Mouse (Mus musculus) lung, postnatal 0 days (tissue): ENCODE results near the gene Tyw3. TPM values are rescaled to one million over a fixed set of nuclear protein-coding genes. Genes with fewer than 3 reads are reported as not detected.

Experiments
- ATAC-seq: fragments of 200-750 bp; cut with Nextera tagmentation; 2 replicates; pipeline ENCODE4 v1.8.0; 2017; ENCODE audit warnings: moderate library complexity
- DNase-seq: peaks from one replicate; pipeline ENCODE4 v3.0.0-alpha.2; 2016; ENCODE audit warnings: low spot score
- H3K27ac ChIP-seq: fragments of 300-500 bp; sonication (generic); 2 replicates; pipeline ENCODE4 v1.5.1; 2014; ENCODE audit warnings: antibody characterized with exemption, mild to moderate bottlenecking, low read length, mixed read lengths
- H3K27me3 ChIP-seq: fragments of 300-500 bp; sonication (generic); replicated peaks from 2 replicates; pipeline ENCODE4 v1.6.1; 2014; ENCODE audit warnings: low read length, mixed read lengths; ENCODE audit not compliant: insufficient read depth
- H3K36me3 ChIP-seq: fragments of 300-500 bp; sonication (generic); 2 replicates; pipeline ENCODE4 v1.6.1; 2014; ENCODE audit warnings: low read length, mixed read lengths; ENCODE audit not compliant: insufficient read depth
- H3K4me1 ChIP-seq: fragments of 300-500 bp; sonication (generic); 2 replicates; pipeline ENCODE4 v1.6.1; 2014; ENCODE audit warnings: antibody characterized with exemption, low read depth, low read length, mixed read lengths; ENCODE audit not compliant: insufficient read depth
- H3K4me2 ChIP-seq: fragments of 300-500 bp; sonication (generic); replicated peaks from 2 replicates; pipeline ENCODE4 v1.6.1; 2014; ENCODE audit warnings: low read depth, mild to moderate bottlenecking, low read length, moderate library complexity, mixed read lengths
- H3K4me3 ChIP-seq: fragments of 300-500 bp; sonication (generic); 2 replicates; pipeline ENCODE4 v1.5.1; 2014; ENCODE audit warnings: low read depth, low read length
- H3K9ac ChIP-seq: fragments of 300-500 bp; sonication (generic); replicated peaks from 2 replicates; pipeline ENCODE4 v1.6.1; 2014; ENCODE audit warnings: low read depth, mild to moderate bottlenecking
- H3K9me3 ChIP-seq: fragments of 300-500 bp; sonication (generic); 2 replicates; pipeline ENCODE4 v1.6.1; 2016; ENCODE audit warnings: low read length, mixed read lengths
- CTCF ChIP-seq: IDR thresholded peaks from 2 replicates; pipeline ENCODE4 v1.5.1; 2016; ENCODE audit warnings: antibody characterized with exemption, mild to moderate bottlenecking
- EP300 ChIP-seq: IDR thresholded peaks from 2 replicates; pipeline ENCODE4 v1.6.1; 2016; ENCODE audit warnings: antibody characterized with exemption, mild to moderate bottlenecking, control low read depth
- WGBS: fragments of 180-500 bp; shearing (Covaris S2); extraction: QIAGEN DNeasy Blood & Tissue Kit; methylation state at CpG from one replicate; pipeline ENCODE4 v1.1.7; 2014; 5-methylcytosine and 5-hydroxymethylcytosine counted together
- polyA plus RNA-seq: library from polyadenylated mRNA; unstranded; fragments of >200 nt; fragmentation: Nextera tagmentation; extraction: Ambion mirVana; gene quantifications from 2 replicates; pipeline ENCODE4 v1.2.1, GENCODE M21; 2015

Tyw3 gene
- polyA plus RNA-seq, 1 experiment from 2014 or later: 4.4 TPM

GRCm38 (mm10) chr3:154572341-154572972 lies 24.4 kb downstream of the Tyw3 start:
- Histone ChIP-seq H3K9me3 (no peaks in the 10 kb centered on the region), H3K36me3 (no peaks in the 10 kb centered on the region), H3K4me1 (no peaks in the 10 kb centered on the region), H3K27ac (no peak overlapping the region), H3K27me3 (no peaks in the 10 kb centered on the region), H3K4me2 (no peak overlapping the region), H3K9ac (no peak overlapping the region), H3K4me3 (no peak overlapping the region)
- peak; percentile 94 for TF ChIP-seq CTCF
- no peak for TF ChIP-seq EP300
- DNase-seq: peak; percentile 87
- WGBS: 10% methylated on average over 12 of the region's 12 CpGs
- ATAC-seq: peak; percentile 77

DNA sequence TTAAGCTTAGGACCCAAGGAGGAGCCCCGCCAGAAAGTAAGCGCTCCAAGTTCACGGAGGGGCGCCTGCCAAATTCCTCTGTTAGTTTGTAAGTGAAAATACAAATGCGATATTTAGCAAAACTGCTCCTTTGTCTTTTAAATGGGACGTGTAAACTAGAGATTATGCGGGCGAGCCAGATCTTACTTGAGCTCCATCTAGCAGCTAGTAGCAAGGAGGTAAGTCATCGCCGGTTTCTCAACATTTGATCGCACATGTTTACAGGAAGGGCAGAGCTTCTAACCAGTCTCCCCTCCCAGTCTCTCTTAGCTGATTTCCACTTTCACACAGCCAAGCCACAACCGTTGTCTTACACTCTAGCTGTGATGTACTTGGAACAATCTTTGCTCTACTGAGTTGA lies 26.1 kb downstream of the Tyw3 start:
- no peaks in the 10 kb centered on the region for H3K36me3 ChIP-seq
- no peaks in the 10 kb centered on the region for H3K9me3 ChIP-seq
- H3K27ac ChIP-seq: no peak overlapping the region
- H3K4me1 ChIP-seq: no peaks in the 10 kb centered on the region
- no peak overlapping the region for H3K9ac ChIP-seq
- TF ChIP-seq CTCF (no peak), EP300 (no peak)
- no peak overlapping the region; the same call in 1 of the 2 replicates for H3K4me3 ChIP-seq
- DNase-seq (peak; percentile 29), ATAC-seq (no peak)
- peak overlapping the region; percentile 35 for H3K4me2 ChIP-seq
- 5% methylated on average over 12 of the region's 12 CpGs for WGBS
- H3K27me3 ChIP-seq: no peaks in the 10 kb centered on the region

DNA sequence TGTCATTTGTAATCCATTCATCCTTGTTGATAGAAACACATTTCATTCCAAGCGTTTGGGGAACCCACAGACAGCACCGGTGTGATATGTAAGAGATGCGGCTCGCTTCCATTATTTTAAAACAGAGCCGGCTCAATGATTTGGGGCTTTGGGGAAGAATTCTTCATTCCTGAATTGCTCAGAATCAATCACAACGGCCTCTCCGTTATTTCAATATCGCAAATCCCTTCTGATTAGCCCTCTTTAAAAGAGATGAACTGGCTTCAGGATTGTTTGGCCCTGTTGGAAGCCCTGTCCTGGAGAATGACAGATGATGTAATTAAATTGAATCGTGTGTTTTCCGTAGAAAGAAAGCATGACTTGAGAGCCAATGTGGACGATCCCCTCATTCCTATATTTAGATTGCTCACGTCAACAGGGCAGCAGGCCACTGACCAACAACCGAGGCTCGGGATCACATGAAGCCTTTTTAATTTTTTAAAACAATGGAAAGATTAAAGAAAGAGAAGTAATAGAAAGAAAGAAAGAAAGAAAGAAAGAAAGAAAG lies 26.8 kb downstream of the Tyw3 start:
- H3K4me1 ChIP-seq: no peaks in the 10 kb centered on the region
- H3K9me3 ChIP-seq: no peaks in the 10 kb centered on the region
- no peak overlapping the region for H3K4me3 ChIP-seq
- no peak overlapping the region for H3K4me2 ChIP-seq
- peak; percentile 27 for DNase-seq
- no peak for ATAC-seq
- no peaks in the 10 kb centered on the region for H3K27me3 ChIP-seq
- no peak overlapping the region for H3K27ac ChIP-seq
- H3K9ac ChIP-seq: no peak overlapping the region
- no peaks in the 10 kb centered on the region for H3K36me3 ChIP-seq
- TF ChIP-seq CTCF: no peak
- TF ChIP-seq EP300: no peak
- WGBS: 48% methylated on average over 14 of the region's 14 CpGs

DNA sequence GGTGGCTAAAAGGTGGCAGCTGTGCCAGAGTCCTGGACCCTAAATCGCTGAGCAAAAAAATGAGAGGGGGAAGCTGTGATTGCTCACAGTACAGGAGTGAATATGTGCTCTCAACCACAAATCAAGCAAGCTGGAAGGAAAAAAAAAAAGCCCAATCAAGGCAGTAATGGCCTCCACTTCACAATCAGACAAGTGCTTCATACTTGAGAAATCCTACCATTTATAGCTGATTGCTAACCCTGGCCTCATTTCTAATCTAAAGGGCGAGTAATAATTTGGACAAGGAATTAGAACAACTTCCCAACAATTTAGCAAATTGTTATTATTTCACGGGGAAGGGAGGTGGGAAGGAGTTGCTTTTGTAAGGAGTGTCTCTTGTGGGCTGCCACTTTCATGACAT lies 31.5 kb downstream of the Tyw3 start:
- no peak for ATAC-seq
- no peak overlapping the region for H3K4me2 ChIP-seq
- no peak overlapping the region for H3K4me3 ChIP-seq
- H3K9ac ChIP-seq: no peak overlapping the region
- H3K36me3 ChIP-seq: no peaks in the 10 kb centered on the region
- H3K4me1 ChIP-seq: no peaks in the 10 kb centered on the region
- WGBS: 49% methylated on average over 3 of the region's 3 CpGs
- no peaks in the 10 kb centered on the region for H3K27me3 ChIP-seq
- no peak overlapping the region for H3K27ac ChIP-seq
- no peak for DNase-seq
- no peak for TF ChIP-seq EP300
- TF ChIP-seq CTCF: no peak
- no peaks in the 10 kb centered on the region for H3K9me3 ChIP-seq

DNA sequence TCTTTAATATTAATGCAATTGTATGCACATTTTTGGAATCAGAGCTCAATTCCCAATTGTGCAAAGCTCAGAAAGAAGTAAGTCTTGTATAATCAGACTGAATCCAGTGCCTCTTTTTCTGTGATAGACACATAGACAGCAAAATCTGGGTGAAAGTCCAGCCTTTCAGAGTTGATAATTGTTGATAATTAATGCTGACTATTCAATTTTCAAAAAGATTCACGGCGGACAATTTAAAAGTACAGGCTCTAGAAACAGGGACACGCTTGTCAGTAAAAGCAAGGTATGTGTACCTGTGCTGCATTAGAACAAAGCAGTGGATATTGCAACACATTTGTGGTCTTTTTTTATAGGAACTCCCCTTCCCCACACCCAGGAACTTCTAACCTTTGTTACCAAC lies 34.7 kb downstream of the Tyw3 start:
- Histone ChIP-seq H3K36me3 (no peaks in the 10 kb centered on the region), H3K9me3 (no peaks in the 10 kb centered on the region), H3K4me1 (no peaks in the 10 kb centered on the region), H3K4me2 (no peak overlapping the region), H3K4me3 (no peak overlapping the region), H3K27ac (no peak overlapping the region), H3K27me3 (no peaks in the 10 kb centered on the region), H3K9ac (no peak overlapping the region)
- DNase-seq (no peak), ATAC-seq (no peak)
- 89% methylated on average over 3 of the region's 3 CpGs for WGBS
- TF ChIP-seq CTCF (no peak), EP300 (no peak)

DNA sequence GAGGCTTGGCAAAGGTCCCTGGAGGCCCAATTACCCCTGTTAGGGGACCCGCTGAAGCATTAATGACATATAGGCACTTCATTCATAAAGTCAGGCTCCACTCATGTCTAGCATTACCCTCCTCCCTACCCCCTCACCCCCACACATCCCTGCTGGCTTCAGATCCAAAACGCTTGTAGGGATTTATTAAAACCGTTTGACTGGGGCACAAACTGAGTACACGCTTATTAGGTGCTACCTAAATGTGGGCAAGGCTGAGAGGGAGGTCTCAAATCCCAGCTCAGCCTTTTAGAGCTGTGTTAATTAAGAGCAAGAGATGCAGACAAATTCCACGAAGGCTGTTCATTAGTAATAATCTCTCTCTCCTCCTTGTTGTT lies 45.9 kb downstream of the Tyw3 start:
- H3K27ac ChIP-seq: no peak overlapping the region
- H3K4me2 ChIP-seq: no peak overlapping the region
- H3K9ac ChIP-seq: no peak overlapping the region
- ATAC-seq: no peak
- H3K27me3 ChIP-seq: no peaks in the 10 kb centered on the region
- DNase-seq: no peak
- 52% methylated on average over 5 of the region's 5 CpGs for WGBS
- H3K36me3 ChIP-seq: no peaks in the 10 kb centered on the region
- H3K4me3 ChIP-seq: no peak overlapping the region
- peaks cover 4% of the 10 kb centered on the region; the same call in 1 of the 2 replicates for H3K4me1 ChIP-seq
- H3K9me3 ChIP-seq: no peaks in the 10 kb centered on the region
- TF ChIP-seq EP300: no peak
- no peak for TF ChIP-seq CTCF
